Mouse (Mus musculus) myocyte (in vitro differentiated cells): ENCODE data around the gene Ryr2.

Experiments
- MYOD1 ChIP-seq, 3 experiments: IDR thresholded peaks; one replicate each; pipeline ENCODE4 v1.6.1; 2011; ENCODE audit warnings: control low read depth in 2 of 3, low read depth in 2 of 3, mild to moderate bottlenecking in 2 of 3, moderate library complexity in 1 of 3; ENCODE audit not compliant: insufficient read length in 2 of 3, control insufficient read depth in 1 of 3
- MYOG ChIP-seq, 3 experiments: IDR thresholded peaks; one replicate each; pipeline ENCODE4 v1.6.1; 2011; ENCODE audit warnings: control low read depth in 2 of 3, low read depth in 2 of 3, mild to moderate bottlenecking in 2 of 3; ENCODE audit not compliant: insufficient read length in 2 of 3, control insufficient read depth in 1 of 3, insufficient read depth in 1 of 3
- POLR2A ChIP-seq: IDR thresholded peaks from one replicate; pipeline ENCODE4 v1.6.1; 2011; ENCODE audit warnings: low read depth, mild to moderate bottlenecking, control low read depth, moderate library complexity; ENCODE audit not compliant: insufficient read length

DNA sequence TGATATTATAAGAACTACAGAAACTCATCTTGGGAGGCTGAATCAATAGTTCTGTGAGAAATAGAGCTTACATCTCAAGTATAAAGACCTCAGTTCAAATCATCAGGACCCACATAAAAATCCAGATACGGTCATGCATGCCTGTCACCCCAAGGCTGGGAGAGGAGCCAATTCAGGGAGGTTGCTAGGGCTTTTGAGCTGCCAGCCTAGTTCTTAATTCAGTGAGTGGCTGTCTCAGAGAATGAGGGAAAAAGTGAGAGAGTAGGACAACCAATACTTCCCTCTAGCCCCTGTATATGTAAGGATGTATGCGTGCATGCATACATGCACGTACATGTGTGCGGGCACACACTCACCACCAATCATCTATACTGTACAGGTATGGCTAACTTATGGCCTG is 390.5 kb downstream of the Ryr2 start:
- TF ChIP-seq POLR2A: no peak
- TF ChIP-seq MYOG (IDR thresholded peaks at IDR 0.05; ENCODE audit: control insufficient read depth in 1 of 3, insufficient read depth in 1 of 3, insufficient read length in 2 of 3, low read depth in 2 of 3): no peak
- TF ChIP-seq MYOD1 (IDR thresholded peaks at IDR 0.05; ENCODE audit: control insufficient read depth in 1 of 3, insufficient read length in 2 of 3, low read depth in 2 of 3): no peak
